Mouse (Mus musculus): ENCODE data around the gene Olfr693.
A peak's percentile ranks its signal among the peaks of the same experiment; 100 is the strongest.
"Not testable (repeated sequence)": the region's sequence is repeated elsewhere in the genome, so short reads cannot be mapped to it uniquely, and the experiment has no call there.

Gene Olfr693

DNA sequence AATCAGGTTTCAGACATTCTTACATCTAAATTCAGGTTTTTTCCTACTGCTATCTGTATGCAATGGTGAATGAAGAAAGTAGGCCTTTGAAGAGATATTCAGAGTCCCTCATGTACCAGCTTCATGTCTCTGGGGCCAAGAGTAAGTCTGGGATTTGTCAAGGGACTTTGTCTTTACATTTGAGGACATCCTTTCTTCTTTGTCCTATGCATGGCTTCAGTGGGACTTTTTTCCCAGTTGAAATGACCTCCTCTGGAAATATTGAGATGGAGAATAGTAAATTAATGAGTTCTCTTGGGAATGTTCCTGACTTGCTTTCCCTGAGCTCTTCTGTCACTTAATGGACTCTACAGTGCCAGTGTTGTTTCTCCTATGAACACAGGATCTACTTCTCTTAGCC, at the start of gene Olfr693:
Gene Olfr693 (minus strand): TSS at position 101 of the 400 bp plus-strand sequence.
- no peak for DNase-seq (ENCODE audit: low read depth, low spot score)

DNA sequence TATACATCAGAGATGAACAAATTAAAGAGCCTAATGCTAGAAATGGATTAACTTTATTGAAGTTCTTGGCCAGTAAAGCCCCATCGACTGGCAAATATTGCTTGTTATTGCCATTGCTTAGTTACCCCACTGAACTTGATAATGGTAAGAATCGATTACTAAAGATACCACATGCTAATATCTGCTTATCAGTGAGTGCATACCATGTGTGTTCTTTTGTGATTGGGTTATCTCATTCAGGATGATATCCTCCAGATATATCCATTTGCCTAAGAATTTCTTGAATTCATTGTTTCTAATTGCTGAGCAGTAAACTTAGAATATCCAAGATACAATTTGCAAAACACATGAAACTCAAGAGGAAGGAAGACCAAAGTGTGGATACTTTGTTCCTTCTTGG, 45.3 kb upstream of the Olfr693 start:
- not testable (repeated sequence) for DNase-seq (ENCODE audit: low read depth, low spot score)

DNA sequence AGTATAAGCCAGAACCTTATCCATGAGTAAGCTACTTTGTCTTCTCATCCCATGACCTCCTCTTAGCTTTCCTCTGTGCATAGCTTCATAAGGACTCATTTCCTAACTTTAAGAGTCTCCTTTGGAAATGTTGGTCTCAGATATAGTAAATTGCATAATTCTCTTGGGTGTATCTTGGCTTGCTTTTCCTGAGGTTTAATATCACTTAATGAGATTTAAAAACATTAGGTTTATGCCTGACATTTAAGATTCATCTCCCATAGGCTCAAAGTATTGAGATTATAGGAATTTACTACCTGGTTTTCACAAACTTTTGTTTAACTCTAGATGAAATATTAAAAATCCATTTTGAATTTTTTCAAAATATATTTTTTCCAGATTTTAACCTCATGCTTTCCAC, 35.9 kb upstream of the Olfr693 start, which contains the start of gene Olfr695:
Gene Olfr695 (minus strand): TSS at position 101 of the 400 bp plus-strand sequence.
- no peak for DNase-seq (ENCODE audit: low read depth, low spot score)

DNA sequence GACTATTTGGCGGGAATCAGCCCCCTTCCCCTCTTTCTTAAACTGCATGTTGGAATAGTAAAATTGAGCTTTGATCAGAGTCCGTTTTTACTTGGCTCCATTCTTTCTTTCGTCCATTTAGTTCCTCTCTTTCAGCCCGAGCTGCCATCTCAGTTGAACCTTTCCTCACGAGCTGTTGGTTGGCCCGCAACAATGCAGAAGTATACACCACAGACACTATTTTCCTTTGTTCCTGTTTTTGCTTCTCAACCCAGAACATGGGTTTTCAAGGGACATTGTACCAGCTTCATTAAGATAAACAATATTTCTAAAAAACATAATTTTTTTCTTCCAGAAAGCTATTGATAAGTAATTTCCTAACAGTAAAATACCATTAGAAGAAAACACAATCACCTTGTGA, 31.1 kb upstream of the Olfr693 start:
- peak; percentile 2 for DNase-seq (ENCODE audit: low read depth, low spot score)

DNA sequence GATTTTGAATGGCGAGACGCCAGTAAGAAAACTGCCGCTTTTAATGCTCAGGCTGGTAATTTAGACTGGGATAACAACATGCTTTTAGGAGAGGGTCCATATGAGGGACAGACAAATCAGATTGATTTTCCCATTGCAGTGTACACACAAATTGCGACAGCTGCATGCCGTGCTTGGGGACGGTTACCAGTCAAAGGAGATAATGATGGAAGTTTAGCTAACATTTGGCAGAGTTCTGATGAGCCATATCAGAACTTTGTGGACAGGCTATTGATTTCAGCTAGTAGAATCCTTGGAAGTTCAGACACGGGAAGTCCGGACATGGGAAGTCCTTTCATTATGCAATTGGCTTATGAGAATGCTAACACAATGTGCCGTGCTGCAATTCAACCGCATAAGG, 27.3 kb upstream of the Olfr693 start:
- DNase-seq (ENCODE audit: low read depth, low spot score) = not testable (repeated sequence)

DNA sequence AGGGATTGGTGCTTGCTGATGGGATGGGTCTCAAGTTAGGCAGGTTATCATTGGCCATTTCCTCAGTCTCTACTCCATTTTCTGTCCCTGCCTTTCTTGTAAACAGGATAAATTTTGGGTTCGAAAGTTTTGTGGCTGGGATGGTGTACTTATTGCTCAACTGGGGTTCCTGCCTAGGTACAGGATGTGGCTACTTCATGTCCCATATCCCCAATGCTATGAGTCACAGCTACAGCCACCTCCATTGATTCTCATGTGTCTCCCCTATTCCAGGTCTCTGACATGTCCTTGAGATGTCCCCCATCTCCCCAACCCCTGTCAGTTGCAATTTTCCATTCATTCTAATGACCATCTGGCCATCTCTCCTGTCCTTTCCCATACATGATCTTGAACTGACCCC, 16.5 kb upstream of the Olfr693 start:
- DNase-seq (ENCODE audit: low read depth, low spot score) = no peak

DNA sequence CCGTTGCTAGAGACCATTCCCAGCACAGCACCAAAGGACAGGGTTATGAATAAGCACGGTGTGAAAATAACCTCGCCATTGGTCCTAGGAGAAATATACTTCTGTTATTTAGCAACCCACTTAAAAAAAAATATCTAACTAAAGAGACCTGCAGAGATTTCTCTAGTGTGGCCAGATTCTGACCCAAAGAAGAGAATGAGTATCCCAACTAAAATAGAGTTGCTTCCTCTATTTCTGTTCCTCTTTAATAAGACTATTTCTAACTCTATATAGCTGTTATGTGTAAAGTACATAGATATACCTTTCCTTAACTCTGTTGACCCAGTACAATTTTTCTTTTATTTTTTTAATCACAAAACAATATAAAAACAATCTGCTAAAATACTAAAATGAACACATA, 12.6 kb upstream of the Olfr693 start:
- DNase-seq (ENCODE audit: low read depth, low spot score) = no peak

DNA sequence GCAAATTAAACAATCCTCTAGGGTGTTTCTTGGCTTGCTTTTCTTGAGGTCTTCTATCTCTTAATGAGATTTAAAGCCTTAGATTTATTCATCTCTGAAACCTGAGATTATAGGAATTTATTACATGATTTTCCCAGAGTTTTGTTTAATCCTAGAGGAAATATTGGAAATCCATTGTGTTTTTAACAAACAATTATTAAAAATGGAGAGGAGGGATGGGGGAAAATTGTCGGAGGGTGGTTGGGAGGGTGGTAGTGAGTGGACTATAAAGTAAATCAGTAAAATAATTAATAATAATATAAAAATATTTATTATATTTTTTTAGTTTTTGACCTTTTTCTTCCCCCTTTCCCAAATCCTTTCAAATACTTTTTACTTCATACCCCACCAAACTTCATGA, 11.3 kb upstream of the Olfr693 start, which contains the start of gene Olfr694:
Gene Olfr694 (minus strand): TSS at position 101 of the 400 bp plus-strand sequence.
- no peak for DNase-seq (ENCODE audit: low read depth, low spot score)

DNA sequence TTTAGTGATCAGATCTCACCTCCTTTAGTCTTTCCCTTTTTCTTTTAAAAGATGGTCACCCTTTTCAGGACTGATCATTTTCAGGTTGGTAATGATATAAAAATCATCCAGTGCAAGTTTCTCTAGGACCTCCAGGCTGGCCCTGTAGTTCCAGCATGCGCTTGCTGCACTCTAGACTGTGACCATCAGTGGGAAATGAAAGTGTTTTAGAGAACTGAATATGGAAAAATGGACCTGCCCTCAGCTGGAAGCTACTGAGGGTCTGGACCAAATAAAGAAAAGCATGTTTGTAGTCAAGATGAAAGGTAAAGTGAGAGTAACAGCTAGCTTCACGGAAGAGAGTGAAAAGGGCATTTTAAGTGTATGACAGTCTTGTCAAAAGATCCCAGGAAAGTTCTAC, 5.0 kb upstream of the Olfr693 start:
- no peak for DNase-seq (ENCODE audit: low read depth, low spot score)

DNA sequence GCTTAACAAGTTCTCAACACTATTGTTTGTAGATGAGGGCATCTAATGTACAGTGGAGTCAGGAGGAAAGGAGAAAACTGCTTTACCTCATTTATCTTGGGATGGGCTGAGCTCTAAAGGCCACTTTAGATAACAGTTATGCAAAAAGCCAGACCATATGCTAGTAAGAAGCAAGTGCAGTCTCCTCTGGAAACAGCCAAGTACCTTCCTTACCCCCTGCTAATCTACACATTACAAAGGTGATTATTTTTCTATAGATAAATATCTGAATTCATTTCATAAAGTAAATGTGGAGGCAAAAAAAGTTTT, 28.1 kb downstream of the Olfr693 start:
- DNase-seq (ENCODE audit: low read depth, low spot score) = no peak

DNA sequence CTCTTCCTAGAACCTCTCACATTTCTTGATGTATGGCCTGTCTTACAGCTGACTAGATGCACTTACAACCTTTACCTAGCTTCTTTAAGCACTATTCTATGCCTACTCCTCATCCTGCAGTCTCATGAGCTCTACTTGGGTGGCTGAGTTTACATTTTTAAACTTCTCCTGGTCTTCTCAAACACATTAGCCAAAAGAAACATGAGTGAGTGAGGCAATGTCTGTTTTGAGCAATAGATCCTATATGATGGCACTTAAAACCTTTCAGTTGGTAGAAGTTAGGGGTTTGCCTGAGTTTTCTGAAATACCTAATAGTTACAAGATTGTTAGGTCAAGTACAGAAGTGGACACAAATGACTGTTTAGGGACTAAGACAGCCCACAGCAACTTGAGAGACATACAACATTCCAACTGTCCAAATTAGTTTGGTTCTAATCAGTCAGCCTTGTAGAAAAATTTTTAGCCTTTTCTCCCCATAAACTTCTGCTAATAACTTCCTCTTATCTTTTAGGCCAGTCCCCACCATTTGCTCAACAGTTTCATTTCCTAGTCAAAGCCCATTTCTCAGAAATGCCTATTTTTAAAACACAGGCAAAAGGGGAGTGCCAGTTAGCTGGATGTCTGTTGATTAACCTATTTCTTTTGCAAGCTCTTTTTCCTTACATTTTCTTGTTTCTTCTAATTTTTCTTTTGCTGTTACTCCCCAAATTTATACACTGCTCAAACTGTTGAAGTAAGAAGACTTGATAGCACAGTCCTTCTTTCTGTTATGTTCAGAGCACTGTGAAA, 28.6 kb downstream of the Olfr693 start:
- peak; percentile 3 for DNase-seq (ENCODE audit: low read depth, low spot score)

DNA sequence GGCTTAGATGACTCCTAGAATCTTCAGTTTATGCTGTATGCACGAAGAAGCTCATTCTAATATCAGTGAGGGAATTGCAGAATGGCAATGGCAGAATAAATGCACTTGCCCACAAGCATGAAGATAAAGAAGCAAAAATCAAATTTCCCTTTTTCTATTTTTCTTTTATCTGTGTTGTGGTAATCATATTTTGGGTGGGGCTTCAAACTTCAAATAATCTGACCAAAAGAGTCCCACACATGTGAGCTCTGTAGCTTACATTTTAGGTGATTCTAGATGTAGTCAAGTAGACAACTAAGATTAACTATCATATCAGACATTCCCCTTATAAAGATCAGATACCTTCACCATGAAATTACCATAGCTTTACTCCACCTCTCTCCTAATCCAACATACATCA, 30.6 kb downstream of the Olfr693 start:
- no peak for DNase-seq (ENCODE audit: low read depth, low spot score)

DNA sequence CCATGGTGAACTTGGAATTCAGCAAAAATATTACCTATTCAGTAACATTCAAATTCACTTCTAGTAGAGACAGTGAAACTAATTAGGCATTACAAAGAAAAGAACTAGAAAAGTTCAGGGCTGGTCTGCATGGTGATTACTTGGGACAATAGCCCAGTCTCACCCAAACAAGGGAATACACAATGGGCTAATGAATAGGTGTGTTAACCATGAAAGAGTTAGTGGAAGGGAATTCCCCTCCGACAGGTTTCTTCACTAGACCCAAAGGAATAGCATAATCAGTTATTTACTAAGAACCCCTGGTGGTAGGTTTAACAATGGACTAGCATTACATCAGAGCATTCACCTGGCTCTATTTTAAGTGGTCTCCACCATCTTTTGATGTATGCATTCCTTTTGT, 35.1 kb downstream of the Olfr693 start:
- no peak for DNase-seq (ENCODE audit: low read depth, low spot score)

DNA sequence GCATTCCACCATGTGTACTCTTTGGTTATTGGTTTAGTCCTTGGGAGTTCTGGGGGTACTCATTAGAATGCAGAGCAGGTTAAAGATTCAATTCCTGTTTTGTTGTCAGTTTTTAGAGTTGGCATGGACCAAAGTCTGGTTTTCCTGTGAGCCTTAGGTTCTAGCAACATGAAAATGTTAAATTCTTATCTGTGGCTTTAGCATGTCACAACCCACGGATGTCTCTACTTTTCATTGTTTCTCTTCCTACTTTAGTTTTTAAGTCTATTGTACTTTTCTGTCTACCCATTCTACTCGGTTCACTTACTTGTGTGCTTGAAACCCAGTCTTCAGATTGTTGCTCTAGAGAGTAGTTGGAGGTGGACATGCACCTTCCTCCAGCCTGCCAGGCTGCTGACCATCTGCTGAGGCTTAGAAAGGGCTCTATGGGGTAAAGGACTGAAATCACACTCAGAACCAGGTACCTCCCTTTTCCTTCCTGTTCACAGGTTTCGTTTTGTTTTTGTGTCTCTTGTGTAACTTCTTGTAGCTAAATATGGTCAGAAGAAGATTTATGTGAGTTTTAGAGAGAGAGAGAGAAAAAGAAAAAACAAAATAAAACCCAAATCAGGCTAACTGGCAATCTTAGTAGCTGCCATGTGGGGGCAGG, 36.0 kb downstream of the Olfr693 start:
- no peak for DNase-seq (ENCODE audit: low read depth, low spot score)

DNA sequence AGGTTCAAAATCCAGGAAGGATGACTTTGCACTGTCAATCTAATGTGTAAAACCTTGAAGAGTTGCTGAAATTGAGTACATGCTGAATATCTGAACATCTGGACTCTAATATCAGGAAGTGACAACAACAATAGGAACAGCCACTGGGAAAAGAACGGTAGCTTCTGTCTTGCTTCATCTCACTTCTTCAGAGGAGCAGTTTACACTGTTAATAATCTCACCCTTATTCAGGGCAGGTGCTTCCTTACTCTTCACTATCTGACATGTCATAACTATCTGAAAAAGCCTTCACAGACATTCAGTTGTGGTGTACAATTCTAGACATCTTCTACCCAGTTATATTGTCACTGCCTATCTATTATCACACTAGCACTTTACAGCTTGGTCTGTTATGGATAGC, 39.5 kb downstream of the Olfr693 start:
- DNase-seq (ENCODE audit: low read depth, low spot score) = no peak

DNA sequence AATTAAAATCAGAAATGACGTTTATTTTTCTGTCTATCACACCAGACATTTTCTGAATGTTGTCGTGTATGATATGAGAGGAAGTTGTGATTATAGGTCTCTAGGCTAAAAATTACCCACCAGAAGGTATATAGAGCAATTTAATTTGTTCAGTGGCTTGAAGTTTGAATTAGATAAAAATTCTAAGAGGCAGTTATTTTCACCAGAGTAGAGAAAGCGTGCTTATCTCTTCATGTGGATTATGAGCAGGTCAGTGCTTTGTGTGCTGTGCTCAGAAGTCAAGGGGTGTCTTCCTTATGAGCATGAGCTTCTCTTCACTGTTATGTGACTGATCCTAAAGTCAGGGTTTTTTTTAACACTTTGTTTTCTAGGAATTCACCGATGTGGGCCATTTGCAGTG, 44.8 kb downstream of the Olfr693 start:
- no peak for DNase-seq (ENCODE audit: low read depth, low spot score)
